Mouse (Mus musculus) limb, embryonic 11.5 days (tissue): ENCODE measurements around the gene Dhx9. TPM values are rescaled to one million over a fixed set of nuclear protein-coding genes. Genes with fewer than 3 reads are reported as not detected.
"Not testable (repeated sequence)": the region's sequence is repeated elsewhere in the genome, so short reads cannot be mapped to it uniquely, and the experiment has no call there.

Experiments used
- ATAC-seq: fragments of 200-750 bp; cut with Nextera tagmentation; 2 replicates; pipeline ENCODE4 v1.8.0; 2017; ENCODE audit warnings: low read depth; ENCODE audit not compliant: insufficient number of reproducible peaks, low FRiP score, low TSS enrichment
- DNase-seq: peaks from one replicate; pipeline ENCODE4 v3.0.0-alpha.2; 2015; ENCODE audit warnings: low spot score
- H3K27ac ChIP-seq: fragments of 300-500 bp; sonication (generic); replicated peaks from 2 replicates; pipeline ENCODE4 v1.5.1; 2014; ENCODE audit warnings: low read depth, mild to moderate bottlenecking, low read length
- H3K27me3 ChIP-seq: fragments of 300-500 bp; sonication (generic); 2 replicates; pipeline ENCODE4 v1.6.1; 2014; ENCODE audit warnings: mild to moderate bottlenecking, low read length, mixed read lengths; ENCODE audit not compliant: control insufficient read depth, insufficient read depth
- H3K36me3 ChIP-seq: fragments of 300-500 bp; sonication (generic); 2 replicates; pipeline ENCODE4 v1.6.1; 2014; ENCODE audit warnings: mild to moderate bottlenecking, low read length, moderate library complexity, mixed read lengths; ENCODE audit not compliant: control insufficient read depth, insufficient read depth
- H3K4me1 ChIP-seq: fragments of 300-500 bp; sonication (generic); 2 replicates; pipeline ENCODE4 v1.6.1; 2014; ENCODE audit warnings: low read length, mixed read lengths; ENCODE audit not compliant: control insufficient read depth, insufficient read depth
- H3K4me2 ChIP-seq: fragments of 300-500 bp; sonication (generic); 2 replicates; pipeline ENCODE4 v1.6.1; 2014; ENCODE audit warnings: low read depth, mild to moderate bottlenecking, moderate library complexity; ENCODE audit not compliant: severe bottlenecking
- H3K4me3 ChIP-seq: fragments of 300-500 bp; sonication (generic); 2 replicates; pipeline ENCODE4 v1.5.1; 2014; ENCODE audit warnings: low read depth, low read length
- H3K9ac ChIP-seq: fragments of 300-500 bp; sonication (generic); 2 replicates; pipeline ENCODE4 v1.6.1; 2014; ENCODE audit warnings: mild to moderate bottlenecking, low read length
- H3K9me3 ChIP-seq: fragments of 300-500 bp; sonication (generic); 2 replicates; pipeline ENCODE4 v1.6.1; 2016; ENCODE audit warnings: low read length; ENCODE audit not compliant: control insufficient read depth
- WGBS: fragments of 180-500 bp; shearing (Covaris S2); extraction: QIAGEN DNeasy Blood & Tissue Kit; methylation state at CpG from one replicate; pipeline ENCODE4 v1.1.7; 2014; 5-methylcytosine and 5-hydroxymethylcytosine counted together
- polyA plus RNA-seq: library from polyadenylated mRNA; unstranded; fragments of >200 nt; fragmentation: Nextera tagmentation; extraction: Ambion mirVana; gene quantifications from 2 replicates; pipeline ENCODE4 v1.2.1, GENCODE M21; 2014

The Dhx9 gene
- polyA plus RNA-seq, 1 experiment from 2014 or later, result 28.1 TPM

- H3K4me1 ChIP-seq, ATAC-seq, DNase-seq, H3K4me3 ChIP-seq, H3K9ac ChIP-seq, H3K27me3 ChIP-seq, H3K27ac ChIP-seq, H3K4me2 ChIP-seq, H3K9me3 ChIP-seq, H3K36me3 ChIP-seq: not testable (repeated sequence)
- 89% methylated on average over 3 of the region's 4 CpGs for WGBS
Observed at GRCm38 (mm10) chr1:153412663-153413396, 74.6 kb downstream of the Dhx9 start.

GRCm38 (mm10) chr1:153411723-153412122 lies 75.7 kb downstream of the Dhx9 start:
- Histone ChIP-seq H3K27ac (no peak overlapping the region), H3K4me2 (no peak overlapping the region), H3K4me1 (no peaks in the 10 kb centered on the region), H3K36me3 (no peaks in the 10 kb centered on the region), H3K27me3 (no peaks in the 10 kb centered on the region), H3K9ac (no peak overlapping the region), H3K9me3 (no peaks in the 10 kb centered on the region), H3K4me3 (no peak overlapping the region)
- DNase-seq (no peak), ATAC-seq (no peak)
- WGBS, result 90% methylated on average over 6 of the region's 6 CpGs

GRCm38 (mm10) chr1:153410915-153411314 lies 76.5 kb downstream of the Dhx9 start:
- not testable (repeated sequence) for H3K9me3 ChIP-seq, DNase-seq, H3K36me3 ChIP-seq, H3K9ac ChIP-seq, ATAC-seq, H3K4me1 ChIP-seq, H3K4me2 ChIP-seq, H3K27me3 ChIP-seq, H3K27ac ChIP-seq, H3K4me3 ChIP-seq
- 88% methylated on average over 1 of the region's 4 CpGs for WGBS

- WGBS, result 86% methylated on average over 4 of the region's 5 CpGs
- not testable (repeated sequence) for H3K4me2 ChIP-seq, ATAC-seq, H3K9me3 ChIP-seq, H3K4me1 ChIP-seq, H3K27ac ChIP-seq, H3K36me3 ChIP-seq, H3K9ac ChIP-seq, H3K4me3 ChIP-seq, DNase-seq, H3K27me3 ChIP-seq
Observed at GRCm38 (mm10) chr1:153408296-153408695, 79.2 kb downstream of the Dhx9 start.

GRCm38 (mm10) chr1:153407641-153408040 lies 79.8 kb downstream of the Dhx9 start:
- not testable (repeated sequence) for H3K9ac ChIP-seq, ATAC-seq, H3K4me3 ChIP-seq, H3K4me1 ChIP-seq, H3K27ac ChIP-seq, H3K9me3 ChIP-seq, H3K36me3 ChIP-seq, H3K27me3 ChIP-seq, DNase-seq, H3K4me2 ChIP-seq
- 80% methylated on average over 11 of the region's 11 CpGs for WGBS

Other genes with a start within 250 kb of the Dhx9 start
- 29.9 and 34.8 TPM in 2 replicates for gene Lamc1, start 154.9 kb downstream of the Dhx9 start, polyA plus RNA-seq
- 0.23 and 0.27 TPM in 2 replicates for gene Shcbp1l, start 62.5 kb downstream of the Dhx9 start, polyA plus RNA-seq
- gene Npl, start 62.4 kb upstream of the Dhx9 start, polyA plus RNA-seq, result 4.3 and 5.1 TPM in 2 replicates
- gene Rgs8, start 165.4 kb upstream of the Dhx9 start, polyA plus RNA-seq, result 0.24 and 0.74 TPM in 2 replicates